Mouse (Mus musculus) cerebellum, postnatal 14 days (tissue): ENCODE measurements at regions not wholly inside any gene's neighbourhood (a gene's known extent, or its start where the extent isn't known, plus 50 kb on each side); places are given as distances from the start of the nearest gene placed in this dataset.

Experiments used
- DNase-seq, 2 experiments: peaks; one replicate each; pipeline ENCODE4 v3.0.0; 2021; ENCODE audit warnings: mixed read lengths in 2 of 2

DNA sequence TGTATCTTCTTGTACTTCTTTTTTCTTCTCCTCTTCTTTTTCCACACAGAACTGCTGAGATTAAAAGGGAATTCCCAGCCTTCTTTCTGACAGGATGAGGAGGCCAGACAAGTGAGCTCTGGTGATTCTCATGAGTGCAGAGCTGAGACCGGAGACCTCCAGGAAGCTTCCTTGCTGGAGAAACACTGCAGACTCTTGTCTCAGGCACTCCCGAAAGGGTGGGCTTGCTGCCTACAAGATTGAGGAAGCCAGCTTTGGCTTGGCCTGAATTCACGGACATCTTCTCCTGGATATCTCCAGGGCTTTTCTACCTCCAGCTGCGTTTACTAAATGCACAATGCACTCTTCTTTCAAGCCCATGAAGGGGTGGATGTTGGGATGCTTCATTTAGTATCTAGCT lies 226.0 kb downstream of the Csl start:
- DNase-seq = no peak

DNA sequence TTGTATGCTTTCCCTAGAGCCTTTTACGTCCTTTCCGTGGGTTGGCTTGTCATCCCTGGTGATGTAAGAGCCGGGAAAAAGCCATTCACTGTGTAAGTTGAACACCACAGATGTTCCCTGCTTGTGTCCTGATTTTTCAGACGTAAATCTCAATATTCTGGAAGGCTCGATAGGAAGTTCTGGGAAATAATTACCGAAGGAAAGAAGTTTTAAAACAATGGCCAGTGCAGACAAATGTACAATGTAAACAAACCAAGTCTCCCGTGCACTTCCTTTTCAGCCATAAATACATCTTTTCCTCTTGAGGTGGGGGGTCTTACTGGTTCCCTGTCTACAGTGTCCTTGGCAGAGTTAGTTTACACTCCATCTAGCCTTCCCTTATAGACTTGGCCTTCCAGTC lies 225.2 kb downstream of the Csl start:
- no peak for DNase-seq

GRCm38 (mm10) chr10:99538639-99539038 lies 220.8 kb downstream of the Csl start:
- no peak for DNase-seq

DNA sequence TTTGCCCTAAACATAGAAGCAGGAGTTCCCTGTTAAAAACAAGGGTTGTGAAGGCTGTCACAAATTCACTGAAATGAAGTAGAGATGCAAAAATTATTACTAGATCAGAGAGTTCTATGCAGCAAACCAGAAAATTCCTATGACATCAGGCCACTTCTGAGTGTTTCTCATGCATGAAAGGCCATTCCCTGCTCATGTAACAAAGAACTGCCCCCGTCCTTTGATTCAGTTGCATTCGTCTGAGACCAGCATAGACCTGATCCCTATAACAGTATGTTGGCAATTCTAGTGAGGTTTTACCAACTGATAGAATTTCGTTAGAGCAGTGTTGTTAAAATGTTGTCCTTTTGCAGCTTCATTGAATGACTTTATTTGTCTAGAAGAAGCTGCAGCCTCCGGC lies 207.1 kb downstream of the Csl start:
- DNase-seq = no peak

DNA sequence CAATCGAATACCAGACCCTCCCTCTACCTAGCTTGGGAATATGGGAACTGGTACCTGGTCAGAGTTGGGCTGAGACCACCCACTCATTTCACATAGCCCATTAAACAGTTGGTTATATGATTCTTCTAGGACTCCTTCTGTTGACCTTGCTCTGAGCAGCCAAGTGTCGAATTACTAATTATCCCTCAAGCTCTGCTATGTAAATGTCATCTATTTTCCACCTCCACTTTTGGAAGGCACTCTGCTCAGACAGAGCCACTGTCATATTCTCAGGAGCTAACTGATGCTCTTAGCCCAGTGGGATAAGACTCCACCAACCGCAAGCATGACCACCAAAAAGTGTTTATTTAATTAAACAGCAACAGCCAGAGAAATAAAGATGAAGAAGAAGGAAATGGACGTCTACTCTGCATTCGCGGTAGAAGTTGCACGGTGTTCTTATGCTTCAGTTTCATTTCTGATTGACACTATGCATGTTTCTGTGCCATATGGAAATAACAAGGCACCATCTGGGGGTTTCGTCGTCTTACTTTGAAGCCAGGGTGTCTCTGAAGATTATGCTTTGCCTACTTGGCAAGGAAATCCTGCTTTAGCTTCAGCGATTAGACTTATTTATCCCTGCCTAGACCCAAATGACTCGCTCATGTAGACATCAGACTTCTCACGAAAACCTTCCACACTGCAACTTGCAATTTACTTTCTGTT lies 206.5 kb downstream of the Csl start:
- peak in 1 of 2 experiments; percentile 55 for DNase-seq

DNA sequence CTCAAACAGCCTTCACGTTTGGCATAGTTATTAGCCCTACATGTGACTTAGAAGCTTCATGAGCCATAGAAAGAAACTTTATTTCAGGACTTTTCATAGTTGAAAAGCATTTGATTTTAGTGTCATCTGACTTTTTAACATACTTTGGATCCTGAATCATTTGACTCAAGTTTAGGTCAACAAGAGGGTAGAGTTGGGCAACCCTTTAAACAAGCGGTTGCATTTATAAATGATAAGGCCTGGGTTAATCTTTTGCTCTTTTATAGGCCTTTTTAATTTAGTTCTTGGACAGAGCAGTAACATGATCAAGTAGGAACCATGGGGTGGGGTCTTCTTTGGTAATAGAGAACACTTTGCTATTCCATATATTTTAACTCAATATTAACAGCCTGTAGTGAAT lies 204.4 kb downstream of the Csl start:
- no peak for DNase-seq

GRCm38 (mm10) chr10:99555658-99556352 lies 203.7 kb downstream of the Csl start:
- DNase-seq = no peak

- DNase-seq = no peak
Observed at GRCm38 (mm10) chr10:99556353-99557036, 203.0 kb downstream of the Csl start.

DNA sequence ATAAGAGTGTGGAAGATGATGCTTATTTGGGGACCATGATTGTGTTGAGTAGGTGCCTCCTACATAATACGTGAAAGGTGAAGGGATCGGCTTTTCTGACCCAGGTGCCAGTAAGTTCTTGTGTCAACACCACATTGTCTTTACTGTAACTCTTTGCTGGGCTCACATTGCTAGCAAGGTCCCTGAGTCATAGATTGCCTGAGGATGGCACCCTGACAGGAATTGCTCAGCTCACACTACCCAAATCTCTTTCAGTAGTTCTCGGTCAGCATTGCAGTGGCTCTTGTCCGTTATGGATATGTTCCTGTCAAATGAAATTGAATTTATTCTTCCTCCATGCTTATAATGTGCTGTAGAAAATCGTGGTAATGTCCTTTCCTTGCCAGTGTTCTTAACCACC lies 200.8 kb downstream of the Csl start:
- DNase-seq = no peak

DNA sequence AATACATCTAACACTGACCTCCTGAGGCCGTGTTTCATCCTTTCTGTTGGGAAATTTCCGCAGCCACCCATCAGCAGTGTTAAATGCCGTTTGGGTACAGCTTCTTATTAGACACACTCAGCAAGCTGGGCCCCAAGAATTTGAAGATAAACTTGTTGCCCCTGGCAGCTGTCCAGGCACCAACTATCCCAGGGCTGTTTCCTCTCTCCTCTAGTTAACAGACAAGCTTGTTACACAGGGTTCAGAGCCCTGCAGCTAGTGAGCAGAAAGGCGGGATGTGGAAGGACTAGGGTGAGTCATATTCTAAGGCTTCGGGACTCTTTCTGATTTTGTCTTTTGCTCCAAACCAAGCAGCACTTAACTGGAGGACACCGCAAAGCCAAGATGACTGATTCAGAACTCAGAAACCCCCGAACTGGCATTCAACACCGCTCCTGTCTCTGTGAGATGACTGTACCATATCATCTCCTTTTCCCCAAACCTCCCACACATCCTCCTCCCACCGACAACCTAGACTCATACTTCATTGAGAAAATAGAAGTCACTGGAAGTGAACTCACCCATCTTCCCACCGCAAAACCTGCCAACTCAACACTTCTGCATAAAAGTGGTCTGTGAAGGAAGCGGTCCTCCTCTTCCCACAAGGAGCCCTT lies 198.2 kb downstream of the Csl start:
- no peak for DNase-seq

DNA sequence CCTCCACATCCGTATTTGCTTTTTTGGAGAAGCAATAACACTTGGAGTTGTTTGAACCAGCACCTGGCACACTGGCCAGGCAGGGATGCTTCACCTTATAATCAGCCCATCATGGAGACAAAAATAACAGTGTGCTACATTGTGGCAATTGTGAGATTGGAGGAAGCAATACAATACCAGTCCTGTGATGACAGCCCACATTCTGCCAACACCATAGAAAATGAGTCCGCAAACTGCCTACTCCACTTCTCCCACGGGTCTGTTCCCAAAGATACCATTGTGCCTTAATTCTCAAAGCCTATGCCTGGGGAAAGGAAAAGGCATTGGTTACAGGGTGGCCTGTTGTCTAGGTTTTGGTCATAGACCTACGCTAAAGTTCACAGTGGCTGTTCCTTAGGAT lies 194.9 kb downstream of the Csl start:
- no peak for DNase-seq

- DNase-seq = peak; percentile 71 to 81
Observed at GRCm38 (mm10) chr10:99568424-99568823, 191.0 kb downstream of the Csl start.

GRCm38 (mm10) chr10:99570190-99570589 lies 189.3 kb downstream of the Csl start:
- DNase-seq = peak in 1 of 2 experiments; percentile 19

- no peak for DNase-seq
Observed at GRCm38 (mm10) chr10:99573997-99574396, 185.5 kb downstream of the Csl start.

DNA sequence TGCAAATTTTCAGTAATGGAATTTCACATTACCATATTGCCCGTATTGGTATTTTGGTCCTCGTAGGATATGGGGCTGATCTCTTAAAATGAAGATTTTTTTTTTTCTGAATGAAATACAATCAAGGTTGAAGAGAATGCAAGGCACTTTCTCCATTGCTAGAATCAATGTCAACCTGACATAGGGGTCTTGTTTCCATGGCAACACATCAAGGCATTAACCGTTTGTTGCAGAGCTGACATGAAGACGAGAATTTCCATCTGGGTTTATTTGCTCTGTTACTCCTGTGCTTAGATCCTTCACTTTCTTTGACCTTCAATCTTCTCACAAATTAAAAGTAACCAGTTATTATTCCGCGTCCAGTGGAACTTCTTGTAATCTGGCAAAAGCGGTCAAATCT lies 184.2 kb downstream of the Csl start:
- no peak for DNase-seq

DNA sequence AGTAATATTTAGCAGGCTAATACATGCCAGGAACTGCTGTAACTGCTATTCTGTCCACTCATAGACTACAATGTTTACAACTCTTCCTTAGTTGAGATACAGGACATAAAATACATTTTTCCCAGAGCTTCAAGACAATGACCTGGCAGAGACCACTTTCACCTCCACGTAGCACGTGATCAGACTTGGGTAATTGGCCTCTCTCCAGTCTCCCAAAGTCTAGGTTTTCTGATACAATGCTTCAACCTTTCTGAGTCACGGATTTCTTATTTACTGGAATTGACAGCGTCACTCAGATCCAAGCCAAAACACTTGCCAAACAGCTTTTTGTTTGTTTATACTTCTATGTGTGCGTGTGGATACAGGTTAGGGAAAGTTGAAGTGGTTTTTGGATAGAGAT lies 183.2 kb downstream of the Csl start:
- no peak for DNase-seq

GRCm38 (mm10) chr10:99577041-99577681 lies 182.3 kb downstream of the Csl start:
- peak; percentile 67 to 77 for DNase-seq

DNA sequence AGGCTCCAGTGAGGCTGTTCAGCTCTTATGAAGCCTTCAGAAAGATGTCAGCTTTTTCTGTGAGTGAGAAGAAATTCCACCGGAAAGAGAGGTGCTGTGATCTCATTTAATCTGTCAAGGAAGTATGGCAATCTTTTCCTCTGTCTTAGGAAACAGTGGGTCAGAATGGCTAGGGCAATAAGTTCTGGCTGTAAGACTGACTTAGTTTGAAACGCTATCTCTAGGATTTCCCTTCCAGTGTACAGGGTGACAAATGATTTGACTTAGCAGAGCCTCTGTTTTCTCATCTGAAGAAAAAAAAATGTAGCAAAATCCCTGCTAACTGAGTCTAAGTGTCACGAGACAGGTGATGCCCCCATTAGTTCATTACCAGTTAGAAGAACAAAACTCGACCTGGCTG lies 181.1 kb downstream of the Csl start:
- DNase-seq = no peak

DNA sequence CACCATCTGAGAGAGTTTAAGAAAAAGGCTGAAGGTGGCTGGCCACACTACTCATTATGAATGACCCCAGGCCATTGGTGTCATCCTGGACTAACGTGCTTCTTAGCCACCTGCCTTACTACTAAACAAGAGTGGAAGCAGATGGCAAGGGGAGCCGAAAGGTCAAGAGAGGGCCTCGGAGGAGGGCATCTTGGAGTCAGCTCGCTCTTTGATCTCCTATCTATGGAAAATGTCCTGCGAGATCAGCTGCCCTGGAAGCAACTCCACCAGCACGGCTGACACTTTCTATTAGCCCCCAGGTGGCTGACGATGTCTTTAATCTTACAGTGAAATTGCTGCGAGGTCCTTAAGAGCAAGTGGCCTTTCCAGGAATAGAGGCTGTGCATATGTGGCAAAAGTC lies 179.3 kb downstream of the Csl start:
- no peak for DNase-seq

DNA sequence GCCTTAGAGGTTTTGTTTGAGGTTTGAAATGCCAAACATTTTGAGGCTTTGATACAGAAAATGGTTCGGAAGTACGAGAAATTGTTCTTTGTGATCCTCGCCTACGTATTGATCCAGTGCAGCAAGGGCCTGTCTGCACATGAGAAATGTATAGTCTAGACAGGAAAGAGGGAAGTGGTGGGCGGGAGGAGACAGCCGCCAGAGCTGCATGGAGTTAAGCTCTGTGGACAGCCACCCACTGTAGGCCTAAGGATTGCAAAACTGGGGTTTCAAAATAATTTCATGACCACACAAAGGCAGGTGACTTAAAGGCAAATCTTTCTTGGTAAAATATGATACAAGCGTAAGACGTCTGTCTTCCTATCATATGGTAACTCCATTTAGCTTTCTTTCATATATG lies 178.4 kb downstream of the Csl start:
- DNase-seq = no peak

DNA sequence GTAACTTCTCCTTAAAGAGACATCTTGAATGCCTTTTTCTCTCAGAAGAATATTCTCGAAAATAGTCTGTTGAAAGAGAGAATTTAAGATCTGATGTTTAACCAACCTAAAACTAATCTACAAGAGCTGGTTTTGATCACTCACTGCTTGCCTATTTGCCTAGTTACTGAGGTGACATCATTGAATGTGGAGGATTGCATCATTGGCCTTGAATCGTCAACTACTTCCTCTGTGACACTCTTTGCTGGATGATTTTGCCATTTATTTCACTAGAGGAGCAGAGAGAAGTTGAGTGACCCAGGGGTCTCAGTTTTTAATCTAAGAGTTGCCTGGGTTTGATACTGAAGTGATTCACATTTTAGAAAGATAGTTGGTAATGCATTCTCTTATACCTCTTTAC lies 174.6 kb downstream of the Csl start:
- no peak for DNase-seq

DNA sequence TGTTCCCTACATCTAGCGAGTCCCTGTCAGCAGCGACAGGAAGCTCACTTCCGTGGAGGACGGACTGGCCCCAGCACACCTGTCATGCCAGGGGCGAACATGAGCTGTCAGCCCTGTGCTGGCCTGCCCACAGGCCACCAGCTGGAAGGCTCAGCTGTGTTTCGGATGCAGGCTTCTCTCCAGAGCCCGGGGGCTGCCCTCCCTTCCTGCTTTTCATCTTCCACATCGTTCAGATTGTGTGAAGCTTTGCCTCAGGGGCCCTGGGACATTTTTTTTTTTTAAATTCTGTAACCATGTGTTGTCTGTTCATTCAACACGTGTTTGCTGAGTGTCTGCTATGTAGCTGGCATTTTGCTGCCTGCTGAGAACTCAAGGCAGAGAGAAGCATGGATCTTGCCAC lies 167.2 kb downstream of the Csl start:
- peak; percentile 28 to 43 for DNase-seq

GRCm38 (mm10) chr10:99595659-99596058 lies 163.8 kb downstream of the Csl start:
- DNase-seq = no peak
